Mouse (Mus musculus): Measurements from ENCODE around the gene Slc4a11. TPM values are rescaled to one million over a fixed set of nuclear protein-coding genes. Genes with fewer than 3 reads are reported as not detected.

Slc4a11 gene
- polyA plus RNA-seq, 1 experiment from 2014 or later: 0.09 TPM

Other genes with a start within 250 kb of the Slc4a11 start
- gene Ptpra, start 247.2 kb downstream of the Slc4a11 start, polyA plus RNA-seq (2015; fragmentation: Nextera tagmentation; extraction: Ambion mirVana): 26.7 and 29.6 TPM in 2 replicates
- 30.9 and 34.3 TPM in 2 replicates for gene Mrps26, start 133.8 kb downstream of the Slc4a11 start, polyA plus RNA-seq (2015; fragmentation: Nextera tagmentation; extraction: Ambion mirVana)
- not detected in 2 replicates for gene Oxt, start 121.3 kb downstream of the Slc4a11 start, polyA plus RNA-seq (2015; fragmentation: Nextera tagmentation; extraction: Ambion mirVana)
- not detected in 2 replicates for gene Avp, start 115.0 kb downstream of the Slc4a11 start, polyA plus RNA-seq (2015; fragmentation: Nextera tagmentation; extraction: Ambion mirVana)
- 7.9 and 8.8 TPM in 2 replicates for gene Fastkd5, start 67.5 kb downstream of the Slc4a11 start, polyA plus RNA-seq (2015; fragmentation: Nextera tagmentation; extraction: Ambion mirVana)
- gene Ubox5, start 67.5 kb downstream of the Slc4a11 start, polyA plus RNA-seq (2015; fragmentation: Nextera tagmentation; extraction: Ambion mirVana): 4.1 and 4.5 TPM in 2 replicates
- 1.6 and 1.9 TPM in 2 replicates for gene Lzts3, start 54.7 kb downstream of the Slc4a11 start, polyA plus RNA-seq (2015; fragmentation: Nextera tagmentation; extraction: Ambion mirVana)
- gene Ddrgk1, start 32.9 kb downstream of the Slc4a11 start, polyA plus RNA-seq (2015; fragmentation: Nextera tagmentation; extraction: Ambion mirVana): 43.0 and 48.3 TPM in 2 replicates
- 37.0 and 41.0 TPM in 2 replicates for gene Itpa, start 29.9 kb downstream of the Slc4a11 start, polyA plus RNA-seq (2015; fragmentation: Nextera tagmentation; extraction: Ambion mirVana)
- gene 4930402H24Rik, start 208.9 kb upstream of the Slc4a11 start, polyA plus RNA-seq (2015; fragmentation: Nextera tagmentation; extraction: Ambion mirVana): 12.3 and 13.4 TPM in 2 replicates
- gene Atrn, start 209.0 kb upstream of the Slc4a11 start, polyA plus RNA-seq (2015; fragmentation: Nextera tagmentation; extraction: Ambion mirVana): 2.6 and 3.0 TPM in 2 replicates